Mouse (Mus musculus) heart, postnatal 14 days (tissue): ENCODE data around the gene Zscan21. TPM values are rescaled to one million over a fixed set of nuclear protein-coding genes. Genes with fewer than 3 reads are reported as not detected.

Source experiments
- microRNA-seq, 2 experiments: library from miRNA; unstranded; fragments of <30 nt; microRNA quantifications; one replicate each; pipeline ENCODE4 v1.2.0; 2021 to 2022
- total RNA-seq, 2 experiments: library from RNA; stranded (reverse); gene quantifications; 2 replicates each; pipeline ENCODE4 v1.2.3; 2021

The Zscan21 gene
- total RNA-seq, 2 experiments from 2014 or later, result 13.7 to 14.2 TPM

Small RNA genes lying within 50 kb of the gene (microRNA-seq; reads per million reads assigned to microRNA genes)
- 715 to 1,977 reads per million in 2 experiments for gene Mir106b
- gene Mir25, result 66.6 to 641 reads per million in 2 experiments
- 2,259 to 8,351 reads per million in 2 experiments for gene Mir93

Other genes starting within 250 kb of the Zscan21 start
- gene Pilrb2, start 245.1 kb upstream of the Zscan21 start, total RNA-seq, result under 1 TPM; 0.45 to 1.00 TPM
- under 1 TPM; 0.22 to 0.27 TPM for gene Cyp3a13, start 195.3 kb upstream of the Zscan21 start, total RNA-seq
- under 1 TPM; 0.26 to 0.27 TPM for gene Gjc3, start 153.8 kb upstream of the Zscan21 start, total RNA-seq
- gene Azgp1, start 135.4 kb upstream of the Zscan21 start, total RNA-seq, result not detected
- not detected for gene Smok3a, start 95.6 kb upstream of the Zscan21 start, total RNA-seq
- gene Smok3b, start 95.5 kb upstream of the Zscan21 start, total RNA-seq, result not detected
- gene Smok3c, start 63.7 kb upstream of the Zscan21 start, total RNA-seq, result not detected
- gene Zkscan1, start 31.8 kb upstream of the Zscan21 start, total RNA-seq, result 10 to 100 TPM; 17.8 to 18.0 TPM
- gene Zfp113, start 38.8 kb downstream of the Zscan21 start, total RNA-seq, result 10 to 100 TPM in 1 of 2 experiments, 1 to 10 TPM in 1; 8.0 to 10.9 TPM
- gene Cops6, start 44.2 kb downstream of the Zscan21 start, total RNA-seq, result 100 to 1,000 TPM; 124 TPM
- 10 to 100 TPM in 1 of 2 experiments, 1 to 10 TPM in 1; 9.2 to 10.9 TPM for gene Ap4m1, start 55.1 kb downstream of the Zscan21 start, total RNA-seq
- 10 to 100 TPM; 13.0 to 19.2 TPM for gene Mcm7, start 55.5 kb downstream of the Zscan21 start, total RNA-seq
- gene Taf6, start 70.5 kb downstream of the Zscan21 start, total RNA-seq, result 10 to 100 TPM; 25.3 to 28.4 TPM
- 1 to 10 TPM; 6.8 to 7.1 TPM for gene Cnpy4, start 70.6 kb downstream of the Zscan21 start, total RNA-seq
- 1 to 10 TPM; 2.7 to 3.2 TPM for gene Mblac1, start 77.4 kb downstream of the Zscan21 start, total RNA-seq
- gene Nxpe5, start 109.0 kb downstream of the Zscan21 start, total RNA-seq, result under 1 TPM; 0.71 to 0.98 TPM
- gene Lamtor4, start 138.6 kb downstream of the Zscan21 start, total RNA-seq, result 10 to 100 TPM; 59.2 to 63.4 TPM
- 1 to 10 TPM; 4.1 to 5.2 TPM for gene BC037034, start 147.1 kb downstream of the Zscan21 start, total RNA-seq
- gene Gal3st4, start 155.9 kb downstream of the Zscan21 start, total RNA-seq, result under 1 TPM; 0.38 to 0.41 TPM
- gene Gm43720, start 163.1 kb downstream of the Zscan21 start, total RNA-seq, result under 1 TPM in 1 of 2 experiments, not detected in 1; 0.05 TPM
- gene Gpc2, start 163.1 kb downstream of the Zscan21 start, total RNA-seq, result under 1 TPM; 0.26 to 0.51 TPM
- under 1 TPM; 0.14 to 0.34 TPM for gene Stag3, start 163.3 kb downstream of the Zscan21 start, total RNA-seq
- under 1 TPM in 1 of 2 experiments, not detected in 1; 0.27 TPM for gene Pvrig, start 225.1 kb downstream of the Zscan21 start, total RNA-seq